Mouse (Mus musculus): ENCODE measurements around the gene Morn2. TPM values are rescaled to one million over a fixed set of nuclear protein-coding genes. Genes with fewer than 3 reads are reported as not detected.

The Morn2 gene
- polyA plus RNA-seq, 1 experiment from 2014 or later, result 38.9 TPM

GRCm38 (mm10) chr17:80322228-80322627 is 32.2 kb downstream of the Morn2 start:
- no peaks in the 10 kb centered on the region for H3K36me3 ChIP-seq (ENCODE audit: insufficient read depth, low read length)
- ATAC-seq (ENCODE audit: low FRiP score, low TSS enrichment), result no peak
- no peak overlapping the region for H3K9ac ChIP-seq (replicated peaks; ENCODE audit: low read length)
- 78% methylated on average over 6 of the region's 6 CpGs for WGBS
- H3K27ac ChIP-seq (ENCODE audit: low read length), result no peak overlapping the region
- no peak overlapping the region for H3K4me2 ChIP-seq (replicated peaks; ENCODE audit: low read depth, low read length)
- no peak overlapping the region for H3K4me3 ChIP-seq (ENCODE audit: low read length)
- H3K27me3 ChIP-seq (ENCODE audit: insufficient read depth, low read length), result no peaks in the 10 kb centered on the region
- H3K4me1 ChIP-seq (ENCODE audit: insufficient read depth, low read length), result no peaks in the 10 kb centered on the region
- no peaks in the 10 kb centered on the region for H3K9me3 ChIP-seq (ENCODE audit: low read length)

- Histone ChIP-seq H3K9me3 (ENCODE audit: low read length) (no peaks in the 10 kb centered on the region), H3K4me3 (ENCODE audit: low read length) (no peak overlapping the region), H3K36me3 (ENCODE audit: insufficient read depth, low read length) (no peaks in the 10 kb centered on the region), H3K4me1 (ENCODE audit: insufficient read depth, low read length) (no peaks in the 10 kb centered on the region), H3K27me3 (ENCODE audit: insufficient read depth, low read length) (no peaks in the 10 kb centered on the region), H3K9ac (replicated peaks; ENCODE audit: low read length) (no peak overlapping the region), H3K4me2 (replicated peaks; ENCODE audit: low read depth, low read length) (no peak overlapping the region), H3K27ac (ENCODE audit: low read length) (no peak overlapping the region)
- WGBS, result 68% methylated on average over 4 of the region's 4 CpGs
- no peak for ATAC-seq (ENCODE audit: low FRiP score, low TSS enrichment)
These were observed 33.0 kb downstream of the Morn2 start for GRCm38 (mm10) chr17:80323015-80323414.

- 64% methylated on average over 8 of the region's 8 CpGs for WGBS
These were observed 33.7 kb downstream of the Morn2 start for GRCm38 (mm10) chr17:80323658-80324057.

GRCm38 (mm10) chr17:80324521-80324920 is 34.5 kb downstream of the Morn2 start:
- H3K27ac ChIP-seq (ENCODE audit: low read length), result no peak overlapping the region
- H3K4me2 ChIP-seq (replicated peaks; ENCODE audit: low read depth, low read length), result no peak overlapping the region
- H3K36me3 ChIP-seq (ENCODE audit: insufficient read depth, low read length), result no peaks in the 10 kb centered on the region
- H3K27me3 ChIP-seq (ENCODE audit: insufficient read depth, low read length), result no peaks in the 10 kb centered on the region
- H3K4me3 ChIP-seq (ENCODE audit: low read length), result no peak overlapping the region
- no peaks in the 10 kb centered on the region for H3K9me3 ChIP-seq (ENCODE audit: low read length)
- H3K9ac ChIP-seq (replicated peaks; ENCODE audit: low read length), result no peak overlapping the region
- WGBS, result 75% methylated on average over 7 of the region's 7 CpGs
- H3K4me1 ChIP-seq (ENCODE audit: insufficient read depth, low read length), result no peaks in the 10 kb centered on the region
- no peak for ATAC-seq (ENCODE audit: low FRiP score, low TSS enrichment)

More at GRCm38 (mm10) chr17:80323658-80324057, 33.7 kb downstream of the Morn2 start:
- Histone ChIP-seq H3K4me1 (ENCODE audit: insufficient read depth, low read length) (no peaks in the 10 kb centered on the region), H3K27ac (ENCODE audit: low read length) (no peak overlapping the region), H3K9me3 (ENCODE audit: low read length) (no peaks in the 10 kb centered on the region), H3K9ac (replicated peaks; ENCODE audit: low read length) (no peak overlapping the region), H3K4me3 (ENCODE audit: low read length) (no peak overlapping the region), H3K4me2 (replicated peaks; ENCODE audit: low read depth, low read length) (no peak overlapping the region), H3K27me3 (ENCODE audit: insufficient read depth, low read length) (no peaks in the 10 kb centered on the region), H3K36me3 (ENCODE audit: insufficient read depth, low read length) (no peaks in the 10 kb centered on the region)
- ATAC-seq (ENCODE audit: low FRiP score, low TSS enrichment), result no peak; the same call in 1 of the 2 replicates

- 85% methylated on average over 5 of the region's 5 CpGs for WGBS
- Histone ChIP-seq H3K36me3 (ENCODE audit: insufficient read depth, low read length) (no peaks in the 10 kb centered on the region), H3K4me1 (ENCODE audit: insufficient read depth, low read length) (no peaks in the 10 kb centered on the region), H3K4me2 (replicated peaks; ENCODE audit: low read depth, low read length) (no peak overlapping the region), H3K27ac (ENCODE audit: low read length) (no peak overlapping the region), H3K9me3 (ENCODE audit: low read length) (no peaks in the 10 kb centered on the region), H3K9ac (replicated peaks; ENCODE audit: low read length) (no peak overlapping the region), H3K27me3 (ENCODE audit: insufficient read depth, low read length) (no peaks in the 10 kb centered on the region), H3K4me3 (ENCODE audit: low read length) (no peak overlapping the region)
- ATAC-seq (ENCODE audit: low FRiP score, low TSS enrichment), result no peak
These were observed 35.5 kb downstream of the Morn2 start for GRCm38 (mm10) chr17:80325456-80325855.

GRCm38 (mm10) chr17:80326431-80326830 is 36.4 kb downstream of the Morn2 start:
- H3K9ac ChIP-seq (replicated peaks; ENCODE audit: low read length), result no peak overlapping the region
- H3K4me3 ChIP-seq (ENCODE audit: low read length), result no peak overlapping the region
- 80% methylated on average over 3 of the region's 3 CpGs for WGBS
- no peaks in the 10 kb centered on the region for H3K36me3 ChIP-seq (ENCODE audit: insufficient read depth, low read length)
- no peak overlapping the region for H3K4me2 ChIP-seq (replicated peaks; ENCODE audit: low read depth, low read length)
- no peak overlapping the region for H3K27ac ChIP-seq (ENCODE audit: low read length)
- no peak for ATAC-seq (ENCODE audit: low FRiP score, low TSS enrichment)
- H3K27me3 ChIP-seq (ENCODE audit: insufficient read depth, low read length), result no peaks in the 10 kb centered on the region
- H3K9me3 ChIP-seq (ENCODE audit: low read length), result no peaks in the 10 kb centered on the region
- H3K4me1 ChIP-seq (ENCODE audit: insufficient read depth, low read length), result no peaks in the 10 kb centered on the region

- Histone ChIP-seq H3K4me3 (ENCODE audit: low read length) (no peak overlapping the region), H3K9ac (replicated peaks; ENCODE audit: low read length) (no peak overlapping the region), H3K4me2 (replicated peaks; ENCODE audit: low read depth, low read length) (no peak overlapping the region), H3K36me3 (ENCODE audit: insufficient read depth, low read length) (no peaks in the 10 kb centered on the region), H3K27me3 (ENCODE audit: insufficient read depth, low read length) (no peaks in the 10 kb centered on the region), H3K9me3 (ENCODE audit: low read length) (no peaks in the 10 kb centered on the region), H3K27ac (ENCODE audit: low read length) (no peak overlapping the region), H3K4me1 (ENCODE audit: insufficient read depth, low read length) (no peaks in the 10 kb centered on the region)
- no peak for ATAC-seq (ENCODE audit: low FRiP score, low TSS enrichment)
- 81% methylated on average over 2 of the region's 2 CpGs for WGBS
These were observed 42.4 kb downstream of the Morn2 start for GRCm38 (mm10) chr17:80332386-80332785.

GRCm38 (mm10) chr17:80345277-80345676 is 55.3 kb downstream of the Morn2 start:
- Histone ChIP-seq H3K27ac (ENCODE audit: low read length) (no peak overlapping the region), H3K4me2 (replicated peaks; ENCODE audit: low read depth, low read length) (no peak overlapping the region), H3K9me3 (ENCODE audit: low read length) (no peaks in the 10 kb centered on the region), H3K27me3 (ENCODE audit: insufficient read depth, low read length) (no peaks in the 10 kb centered on the region), H3K4me1 (ENCODE audit: insufficient read depth, low read length) (peaks cover 5% of the 10 kb centered on the region; the same call in 1 of the 2 replicates), H3K4me3 (ENCODE audit: low read length) (no peak overlapping the region), H3K9ac (replicated peaks; ENCODE audit: low read length) (no peak overlapping the region), H3K36me3 (ENCODE audit: insufficient read depth, low read length) (no peaks in the 10 kb centered on the region)
- ATAC-seq (ENCODE audit: low FRiP score, low TSS enrichment), result no peak
- WGBS, result 77% methylated on average over 4 of the region's 4 CpGs

- Histone ChIP-seq H3K27me3 (ENCODE audit: insufficient read depth, low read length) (no peaks in the 10 kb centered on the region), H3K27ac (ENCODE audit: low read length) (no peak overlapping the region)
- WGBS, result 38% methylated on average over 11 of the region's 11 CpGs
These were observed 56.7 kb downstream of the Morn2 start for GRCm38 (mm10) chr17:80346591-80347125.

More at GRCm38 (mm10) chr17:80346591-80347125, 56.7 kb downstream of the Morn2 start:
- no peaks in the 10 kb centered on the region for H3K36me3 ChIP-seq (ENCODE audit: insufficient read depth, low read length)
- H3K4me3 ChIP-seq (ENCODE audit: low read length), result no peak overlapping the region
- ATAC-seq (ENCODE audit: low FRiP score, low TSS enrichment), result no peak
- no peak overlapping the region for H3K9ac ChIP-seq (replicated peaks; ENCODE audit: low read length)
- no peaks in the 10 kb centered on the region for H3K9me3 ChIP-seq (ENCODE audit: low read length)
- H3K4me2 ChIP-seq (replicated peaks; ENCODE audit: low read depth, low read length), result no peak overlapping the region
- H3K4me1 ChIP-seq (ENCODE audit: insufficient read depth, low read length), result peaks cover 5% of the 10 kb centered on the region; the same call in 1 of the 2 replicates
